Mouse (Mus musculus) ES-CJ7 (cell line): ENCODE measurements around the gene Gpn2.

Source experiments
- DNase-seq: peaks from one replicate; pipeline ENCODE4 v3.0.0; 2011; ENCODE audit warnings: low read depth, low spot score

Gpn2 gene

DNA sequence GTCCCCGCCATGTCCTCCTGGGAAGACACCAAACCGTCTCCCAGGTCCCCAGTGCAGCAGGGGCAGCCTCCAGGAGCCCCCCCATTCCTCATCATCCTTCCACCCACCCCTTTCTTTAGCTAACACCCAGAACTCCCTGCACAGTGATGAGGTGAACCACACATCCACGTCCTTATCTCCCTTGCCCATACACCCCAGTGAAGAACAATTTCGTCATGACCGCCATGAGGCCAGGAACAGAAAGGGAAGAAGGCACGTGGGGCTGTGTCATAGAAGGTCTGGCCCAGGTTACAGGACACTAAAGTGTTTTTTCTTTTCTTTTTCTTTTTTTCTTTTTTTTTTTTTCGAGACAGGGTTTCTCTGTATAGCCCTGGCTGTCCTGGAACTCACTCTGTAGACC lies 40.7 kb downstream of the Gpn2 start:
- no peak for DNase-seq

DNA sequence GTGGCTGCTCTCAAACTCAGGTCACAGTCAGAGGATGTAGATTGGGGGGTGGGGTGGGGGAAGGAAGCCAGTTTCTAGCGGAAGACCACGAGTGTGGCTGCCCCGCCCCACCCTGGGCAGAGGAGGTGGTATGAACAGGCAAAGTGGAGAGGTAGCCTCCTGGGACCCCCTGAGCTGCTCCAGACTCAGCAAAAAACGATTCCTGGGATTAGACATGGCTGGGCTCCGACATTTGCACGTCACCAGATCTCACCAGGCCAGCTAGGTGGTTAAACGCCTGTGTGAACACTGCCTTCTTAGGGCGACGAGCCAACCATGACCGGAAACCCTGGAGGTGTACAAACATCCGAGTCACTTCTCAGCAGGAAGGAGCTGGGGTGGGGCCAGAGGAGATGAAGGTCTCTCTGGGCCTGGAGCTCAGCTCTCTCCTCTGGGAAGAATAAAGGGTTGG lies 41.5 kb downstream of the Gpn2 start:
- peak; percentile 75 for DNase-seq

DNA sequence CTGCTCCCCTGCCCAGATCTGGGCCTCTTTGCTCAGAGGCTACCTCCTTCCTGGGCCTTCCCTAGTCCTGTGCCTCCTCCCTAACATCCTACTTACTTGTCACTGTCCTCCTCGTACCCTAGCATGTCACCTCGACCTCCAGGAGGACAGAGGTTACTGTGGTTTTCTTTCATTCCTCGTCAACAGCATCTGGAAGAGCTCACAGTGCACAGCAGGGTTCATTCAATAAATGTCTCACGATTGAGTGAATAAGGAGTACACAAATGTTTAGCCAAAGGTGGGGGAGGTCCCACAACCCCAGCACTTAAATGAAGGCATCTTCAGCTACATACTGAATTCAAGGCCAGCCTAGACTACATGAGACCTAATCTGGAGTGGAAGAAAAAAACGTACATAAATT lies 42.1 kb downstream of the Gpn2 start:
- peak; percentile 60 for DNase-seq

GRCm38 (mm10) chr4:133626621-133627020 lies 42.5 kb downstream of the Gpn2 start:
- DNase-seq: no peak

GRCm38 (mm10) chr4:133627039-133627438 lies 42.9 kb downstream of the Gpn2 start:
- DNase-seq: no peak

GRCm38 (mm10) chr4:133628517-133628916 lies 44.4 kb downstream of the Gpn2 start:
- DNase-seq: no peak

DNA sequence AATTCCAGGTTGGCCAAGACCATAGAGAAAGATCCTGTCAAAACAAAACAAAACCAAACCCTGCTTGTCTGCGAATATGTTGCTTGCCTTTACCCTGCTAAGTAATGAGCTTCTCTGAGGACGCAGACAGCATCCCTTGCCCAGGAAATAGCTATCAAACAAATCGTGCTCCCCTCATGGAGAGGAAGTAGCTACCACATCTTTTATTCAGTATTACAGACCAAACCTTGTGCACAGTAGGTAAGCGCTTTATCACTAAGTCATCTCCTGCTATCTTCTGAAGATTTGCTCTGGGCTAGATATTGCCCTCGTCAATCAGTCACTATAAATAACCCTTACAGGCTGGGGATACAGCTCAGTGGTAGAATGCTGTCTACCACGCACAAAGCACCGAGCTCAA lies 45.0 kb downstream of the Gpn2 start:
- DNase-seq: no peak

- DNase-seq: no peak
These were observed 46.3 kb downstream of the Gpn2 start for GRCm38 (mm10) chr4:133630326-133630920.

DNA sequence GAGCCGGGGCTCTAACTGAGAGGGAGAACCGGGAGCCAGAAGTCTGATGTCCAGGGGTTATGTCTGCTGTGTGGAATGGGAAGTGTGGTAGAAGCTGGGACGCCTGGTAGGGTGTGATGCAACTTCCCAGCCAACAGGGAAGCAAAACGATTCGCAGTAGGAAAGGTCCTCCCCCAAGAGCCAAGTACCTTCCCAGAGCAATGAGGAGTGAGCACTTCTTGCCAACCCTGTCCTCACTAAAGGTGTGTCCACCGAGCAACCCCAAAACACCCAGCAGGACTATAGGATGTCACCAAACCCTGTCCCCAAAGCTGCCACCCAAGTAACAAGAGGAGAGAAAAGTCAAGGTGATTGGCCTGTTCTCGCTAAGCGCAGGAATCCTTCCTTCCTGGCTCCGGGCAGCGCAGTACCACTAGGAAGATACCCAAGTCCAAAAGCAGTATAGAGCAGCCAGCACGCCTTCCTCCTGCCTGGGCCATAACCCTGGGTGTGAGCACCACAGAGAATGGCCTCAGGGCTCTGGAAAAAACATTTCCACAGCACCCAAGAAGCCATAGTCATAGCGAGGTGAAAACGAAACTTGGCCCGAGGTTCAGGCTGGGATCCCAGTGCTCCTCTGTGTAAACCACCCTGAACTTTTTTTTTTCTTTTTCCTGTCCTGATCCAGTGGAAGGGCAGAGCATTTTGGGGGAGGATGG lies 47.1 kb downstream of the Gpn2 start:
- no peak for DNase-seq

DNA sequence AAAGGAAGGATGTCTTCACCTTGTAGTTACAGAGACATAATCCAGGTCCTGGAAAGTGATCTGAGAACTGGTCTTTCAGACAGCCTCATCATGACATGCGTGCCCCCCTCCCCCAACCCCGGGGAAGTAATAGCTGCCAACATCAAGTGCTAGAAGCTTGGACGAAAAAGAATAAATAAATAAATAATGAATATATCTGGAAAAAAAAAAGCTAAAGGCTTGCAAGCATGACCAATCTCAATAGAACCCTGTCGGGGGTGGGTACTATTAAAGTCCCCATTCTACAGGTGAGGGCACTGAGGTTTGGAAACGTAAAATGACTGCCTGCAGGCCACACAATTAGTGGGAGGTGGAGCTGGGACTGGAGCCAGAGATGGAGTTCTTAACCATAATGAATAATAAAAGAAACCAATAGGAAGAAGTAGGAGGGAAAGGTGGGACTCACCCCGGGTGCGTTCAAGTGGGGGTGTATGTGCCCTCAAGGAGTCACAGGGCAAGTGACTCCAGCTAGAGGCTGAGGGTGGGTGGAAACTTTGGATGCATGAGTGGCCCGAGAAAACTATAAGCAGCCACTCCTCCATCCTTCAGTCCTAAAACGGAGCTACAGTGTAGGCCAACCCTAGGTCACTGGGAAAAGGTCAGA lies 47.7 kb downstream of the Gpn2 start:
- DNase-seq: peak; percentile 84

GRCm38 (mm10) chr4:133632483-133633327 lies 48.5 kb downstream of the Gpn2 start:
- DNase-seq: no peak

- DNase-seq: peak; percentile 88
These were observed 49.3 kb downstream of the Gpn2 start for GRCm38 (mm10) chr4:133633332-133634042.

DNA sequence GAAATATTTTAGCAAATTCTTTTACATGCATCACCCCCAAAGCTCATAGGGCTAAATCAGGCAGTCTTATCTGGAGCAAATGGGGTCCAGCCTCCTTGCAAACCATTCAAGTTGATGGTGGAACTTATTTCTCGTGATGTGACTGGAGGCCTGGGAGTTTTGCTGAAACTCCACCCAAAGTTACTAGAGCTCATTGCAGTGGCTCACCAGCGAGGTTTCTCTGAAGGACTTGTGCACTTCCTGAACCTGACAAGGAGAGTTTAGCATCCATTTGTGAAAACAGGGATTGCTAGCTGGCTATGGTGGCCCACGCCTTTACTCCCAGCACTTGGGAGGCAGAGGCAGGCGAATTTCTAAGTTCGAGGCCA lies 49.9 kb downstream of the Gpn2 start:
- peak; percentile 71 for DNase-seq
